Mouse (Mus musculus) kidney, postnatal 10 days (tissue): ENCODE data around the gene C130074G19Rik.

ENCODE experiments used
- DNase-seq: peaks from one replicate; pipeline ENCODE4 v3.0.0; 2021; ENCODE audit warnings: mixed read lengths

Gene C130074G19Rik

GRCm38 (mm10) chr1:184836350-184836749, 46.7 kb downstream of the C130074G19Rik start:
- no peak for DNase-seq

- no peak for DNase-seq
These were observed 49.5 kb downstream of the C130074G19Rik start for GRCm38 (mm10) chr1:184833499-184833898.

DNA sequence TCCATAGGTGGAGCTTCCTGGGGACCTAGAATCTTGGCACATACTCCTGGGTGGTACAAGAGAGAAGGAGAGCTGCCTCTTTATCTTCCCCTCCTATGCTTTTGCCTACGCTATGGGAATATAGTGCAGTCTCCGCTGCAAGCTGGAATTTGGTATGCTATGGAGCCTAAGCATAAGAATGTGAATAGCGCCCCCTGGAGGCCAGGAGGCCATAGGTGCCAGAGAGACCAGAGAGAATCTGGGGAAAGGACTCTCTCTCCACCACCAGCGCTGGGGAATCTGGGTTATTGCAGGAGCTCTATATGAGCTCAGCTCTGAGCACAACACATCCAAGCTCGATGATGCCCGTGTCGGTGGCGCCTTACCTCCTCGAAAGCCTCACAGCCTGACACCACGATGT, 50.8 kb downstream of the C130074G19Rik start:
- peak; percentile 27 for DNase-seq

DNA sequence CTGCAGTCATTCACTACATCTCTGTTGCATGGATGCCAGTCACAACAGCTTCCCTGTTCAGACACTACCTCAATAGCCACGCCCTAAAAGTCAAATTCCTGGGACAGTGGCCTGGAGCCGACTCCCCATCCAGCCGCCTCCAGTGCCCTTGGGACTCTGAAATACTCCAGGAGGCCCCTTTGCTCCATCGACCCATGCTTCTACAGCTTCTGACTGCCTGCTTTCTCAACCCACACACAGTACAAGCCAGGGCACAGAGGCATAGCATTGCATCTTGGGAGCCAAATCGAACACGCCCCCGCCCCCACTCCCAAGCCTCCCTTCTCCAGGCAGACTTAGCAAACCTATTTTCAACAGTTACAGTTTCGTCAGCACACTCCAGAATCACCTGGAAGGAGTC, 53.1 kb downstream of the C130074G19Rik start:
- DNase-seq, result no peak

- peak; percentile 41 for DNase-seq
These were observed 55.8 kb downstream of the C130074G19Rik start for GRCm38 (mm10) chr1:184827175-184827701.

DNA sequence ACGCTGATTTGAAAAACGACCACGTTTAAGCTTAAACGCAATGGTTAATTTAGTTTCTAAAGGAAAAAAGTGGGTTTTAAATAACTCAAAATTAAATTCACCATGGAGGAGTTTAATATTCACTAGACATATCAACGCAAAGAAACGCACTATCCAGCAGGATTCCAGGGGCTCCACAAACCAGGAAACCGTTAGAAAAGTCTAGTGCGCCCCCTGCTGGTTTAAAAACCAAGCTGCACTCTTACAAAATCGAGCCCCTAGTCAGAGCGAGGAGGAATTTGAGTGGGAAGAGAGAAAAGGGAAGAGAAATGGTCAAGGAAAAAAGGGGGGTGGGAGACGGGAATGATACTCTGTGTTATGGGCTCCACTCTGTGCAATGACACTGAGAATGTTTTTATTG, 57.9 kb downstream of the C130074G19Rik start:
- DNase-seq, result peak; percentile 67

GRCm38 (mm10) chr1:184824439-184824851, 58.6 kb downstream of the C130074G19Rik start:
- DNase-seq, result peak; percentile 96

GRCm38 (mm10) chr1:184822678-184823077, 60.3 kb downstream of the C130074G19Rik start:
- peak; percentile 38 for DNase-seq
